Mouse (Mus musculus) thymus, adult 18-20 months (tissue): Measurements from ENCODE around the gene Gm572.

Experiments used
- DNase-seq, 2 experiments: peaks; one replicate each; pipeline ENCODE4 v3.0.0; 2022; ENCODE audit warnings: mixed read lengths in 2 of 2

The Gm572 gene

GRCm38 (mm10) chr4:148625756-148626622, 17.1 kb upstream of the Gm572 start:
- peak in 1 of 2 experiments; percentile 44 for DNase-seq

GRCm38 (mm10) chr4:148626623-148627185, 16.4 kb upstream of the Gm572 start, which contains the start of gene Tardbp:
Gene Tardbp (minus strand): TSS chr4:148627019.
- DNase-seq = peak; percentile 91 to 92

GRCm38 (mm10) chr4:148627246-148627645, 15.9 kb upstream of the Gm572 start:
- DNase-seq = no peak

GRCm38 (mm10) chr4:148632013-148632692, 11.0 kb upstream of the Gm572 start:
- no peak for DNase-seq

GRCm38 (mm10) chr4:148633395-148634061, 9.6 kb upstream of the Gm572 start:
- DNase-seq = no peak

- no peak for DNase-seq
Observed at GRCm38 (mm10) chr4:148635309-148635708, 7.8 kb upstream of the Gm572 start.

- DNase-seq = no peak
Observed at GRCm38 (mm10) chr4:148638302-148638701, 4.8 kb upstream of the Gm572 start.

GRCm38 (mm10) chr4:148639455-148639854, 3.7 kb upstream of the Gm572 start:
- DNase-seq = no peak

GRCm38 (mm10) chr4:148641121-148641520, 2.0 kb upstream of the Gm572 start:
- no peak for DNase-seq

- peak in 1 of 2 experiments; percentile 60 for DNase-seq
Observed at GRCm38 (mm10) chr4:148644157-148644511, 1.0 kb downstream of the Gm572 start.

- no peak for DNase-seq
Observed at GRCm38 (mm10) chr4:148644926-148645325, 1.8 kb downstream of the Gm572 start.

GRCm38 (mm10) chr4:148646616-148647015, 3.5 kb downstream of the Gm572 start:
- no peak for DNase-seq

- no peak for DNase-seq
Observed at GRCm38 (mm10) chr4:148649309-148649708, 6.2 kb downstream of the Gm572 start.

GRCm38 (mm10) chr4:148651045-148651444, 7.9 kb downstream of the Gm572 start:
- DNase-seq = no peak

- peak in 1 of 2 experiments; percentile 35 for DNase-seq
Observed at GRCm38 (mm10) chr4:148654701-148655398, 11.7 kb downstream of the Gm572 start.

- peak in 1 of 2 experiments; percentile 42 for DNase-seq
Observed at GRCm38 (mm10) chr4:148656691-148657258, 13.7 kb downstream of the Gm572 start.

- peak; percentile 57 to 79 for DNase-seq
Observed at GRCm38 (mm10) chr4:148657776-148658175, 14.7 kb downstream of the Gm572 start.

- DNase-seq = no peak
Observed at GRCm38 (mm10) chr4:148660174-148660573, 17.1 kb downstream of the Gm572 start.

- DNase-seq = peak in 1 of 2 experiments; percentile 47
Observed at GRCm38 (mm10) chr4:148662168-148662965, 19.2 kb downstream of the Gm572 start.

GRCm38 (mm10) chr4:148663326-148663725, 20.2 kb downstream of the Gm572 start:
- no peak for DNase-seq

- no peak for DNase-seq
Observed at GRCm38 (mm10) chr4:148664021-148664420, 20.9 kb downstream of the Gm572 start.
